Mouse (Mus musculus) retina, postnatal 7 days (tissue): Measurements from ENCODE around the gene Mettl21c.
"Not testable (repeated sequence)": the region's sequence is repeated elsewhere in the genome, so short reads cannot be mapped to it uniquely, and the experiment has no call there.

Experiments used
- DNase-seq: peaks from one replicate; pipeline ENCODE4 v3.0.0-alpha.2; 2012; ENCODE audit warnings: low read depth, low spot score

Mettl21c gene

GRCm38 (mm10) chr1:44019934-44020333 is at the start of gene Mettl21c:
TSS of gene Mettl21c (minus strand) at chr1:44020034.
- DNase-seq, result no peak

GRCm38 (mm10) chr1:44064625-44065024 is 44.8 kb upstream of the Mettl21c start:
- peak; percentile 31 for DNase-seq

GRCm38 (mm10) chr1:44063439-44063838 is 43.6 kb upstream of the Mettl21c start:
- DNase-seq, result no peak

GRCm38 (mm10) chr1:44061836-44062235 is 42.0 kb upstream of the Mettl21c start, which contains the start of gene Gm8251:
TSS of gene Gm8251 (minus strand) at chr1:44061936.
- DNase-seq, result no peak

- DNase-seq, result no peak
These were observed 38.0 kb upstream of the Mettl21c start for GRCm38 (mm10) chr1:44057805-44058204.

GRCm38 (mm10) chr1:44046556-44046955 is 26.7 kb upstream of the Mettl21c start:
- DNase-seq, result no peak

GRCm38 (mm10) chr1:44045689-44046088 is 25.9 kb upstream of the Mettl21c start:
- not testable (repeated sequence) for DNase-seq

GRCm38 (mm10) chr1:44042555-44042915 is 22.7 kb upstream of the Mettl21c start:
- no peak for DNase-seq

GRCm38 (mm10) chr1:44041797-44042554 is 22.1 kb upstream of the Mettl21c start:
- peak; percentile 41 for DNase-seq

GRCm38 (mm10) chr1:44032948-44033347 is 13.1 kb upstream of the Mettl21c start:
- no peak for DNase-seq

GRCm38 (mm10) chr1:44032213-44032612 is 12.4 kb upstream of the Mettl21c start:
- no peak for DNase-seq

GRCm38 (mm10) chr1:44027651-44028050 is 7.8 kb upstream of the Mettl21c start:
- no peak for DNase-seq

GRCm38 (mm10) chr1:44022656-44023055 is 2.8 kb upstream of the Mettl21c start:
- DNase-seq, result no peak

- DNase-seq, result no peak
These were observed 4.3 kb downstream of the Mettl21c start for GRCm38 (mm10) chr1:44015556-44015955.

- no peak for DNase-seq
These were observed 15.3 kb downstream of the Mettl21c start for GRCm38 (mm10) chr1:44004513-44004912.

GRCm38 (mm10) chr1:43996914-43997589 is 22.8 kb downstream of the Mettl21c start:
- no peak for DNase-seq

- DNase-seq, result no peak
These were observed 48.7 kb downstream of the Mettl21c start for GRCm38 (mm10) chr1:43971089-43971488.

GRCm38 (mm10) chr1:43969361-43969760 is 50.5 kb downstream of the Mettl21c start:
- no peak for DNase-seq

GRCm38 (mm10) chr1:43966756-43967155 is 53.1 kb downstream of the Mettl21c start:
- no peak for DNase-seq

- no peak for DNase-seq
These were observed 55.5 kb downstream of the Mettl21c start for GRCm38 (mm10) chr1:43964381-43964780.
